Mouse (Mus musculus): ENCODE results near the gene Ggt5. TPM values are rescaled to one million over a fixed set of nuclear protein-coding genes. Genes with fewer than 3 reads are reported as not detected.

Ggt5 gene
- total and polyA plus RNA-seq, 2 experiments from 2014 or later, result 2.3 to 2.8 TPM

GRCm38 (mm10) chr10:75635693-75636055 lies 46.5 kb downstream of the Ggt5 start:
- Histone ChIP-seq H3K9me3 (ENCODE audit: low read length) (no peaks in the 10 kb centered on the region), H3K4me1 (ENCODE audit: insufficient read depth, low read length) (no peaks in the 10 kb centered on the region; the same call in none of the 2 replicates), H3K4me3 (ENCODE audit: low read length) (no peak overlapping the region), H3K4me2 (ENCODE audit: low read depth, low read length) (no peak overlapping the region), H3K9ac (replicated peaks; ENCODE audit: low read length) (no peak overlapping the region), H3K36me3 (ENCODE audit: insufficient read depth, low read length) (no peaks in the 10 kb centered on the region), H3K27me3 (ENCODE audit: insufficient read depth, low read length) (no peaks in the 10 kb centered on the region), H3K27ac (no peak overlapping the region)
- peak; percentile 83 for DNase-seq (ENCODE audit: low spot score)
- peak; percentile 36 for ATAC-seq
- 5% methylated on average over 9 of the region's 9 CpGs for WGBS
- peak; percentile 86 for TF ChIP-seq CTCF (IDR thresholded peaks at IDR 0.05; ENCODE audit: low read depth)

- no peaks in the 10 kb centered on the region for H3K27me3 ChIP-seq (ENCODE audit: insufficient read depth, low read length)
- no peaks in the 10 kb centered on the region; the same call in none of the 2 replicates for H3K4me1 ChIP-seq (ENCODE audit: insufficient read depth, low read length)
- no peak overlapping the region for H3K4me2 ChIP-seq (ENCODE audit: low read depth, low read length)
- H3K36me3 ChIP-seq (ENCODE audit: insufficient read depth, low read length), result no peaks in the 10 kb centered on the region
- H3K27ac ChIP-seq, result no peak overlapping the region
- 91% methylated on average over 11 of the region's 12 CpGs for WGBS
- ATAC-seq (no peak), DNase-seq (ENCODE audit: low spot score) (no peak)
- no peak overlapping the region for H3K9ac ChIP-seq (replicated peaks; ENCODE audit: low read length)
- no peak for TF ChIP-seq CTCF (IDR thresholded peaks at IDR 0.05; ENCODE audit: low read depth)
- H3K4me3 ChIP-seq (ENCODE audit: low read length), result no peak overlapping the region
- no peaks in the 10 kb centered on the region for H3K9me3 ChIP-seq (ENCODE audit: low read length)
These were observed 47.1 kb downstream of the Ggt5 start for GRCm38 (mm10) chr10:75636084-75636786.

GRCm38 (mm10) chr10:75637711-75638110 lies 48.6 kb downstream of the Ggt5 start:
- DNase-seq (ENCODE audit: low spot score) (no peak), ATAC-seq (no peak)
- H3K4me3 ChIP-seq (ENCODE audit: low read length), result no peak overlapping the region
- TF ChIP-seq CTCF (IDR thresholded peaks at IDR 0.05; ENCODE audit: low read depth), result no peak
- no peak overlapping the region for H3K9ac ChIP-seq (replicated peaks; ENCODE audit: low read length)
- 89% methylated on average over 11 of the region's 11 CpGs for WGBS
- H3K9me3 ChIP-seq (ENCODE audit: low read length), result no peaks in the 10 kb centered on the region
- H3K36me3 ChIP-seq (ENCODE audit: insufficient read depth, low read length), result no peaks in the 10 kb centered on the region
- no peak overlapping the region for H3K4me2 ChIP-seq (ENCODE audit: low read depth, low read length)
- H3K27me3 ChIP-seq (ENCODE audit: insufficient read depth, low read length), result no peaks in the 10 kb centered on the region
- no peaks in the 10 kb centered on the region; the same call in none of the 2 replicates for H3K4me1 ChIP-seq (ENCODE audit: insufficient read depth, low read length)
- no peak overlapping the region for H3K27ac ChIP-seq

- 94% methylated on average over 7 of the region's 7 CpGs for WGBS
- Histone ChIP-seq H3K36me3 (ENCODE audit: insufficient read depth, low read length) (no peaks in the 10 kb centered on the region; the same call in 1 of the 2 replicates), H3K27me3 (ENCODE audit: insufficient read depth, low read length) (no peaks in the 10 kb centered on the region), H3K9ac (replicated peaks; ENCODE audit: low read length) (no peak overlapping the region), H3K4me1 (ENCODE audit: insufficient read depth, low read length) (peaks cover 9% of the 10 kb centered on the region; the same call in 1 of the 2 replicates), H3K9me3 (ENCODE audit: low read length) (no peaks in the 10 kb centered on the region), H3K27ac (no peak overlapping the region), H3K4me2 (ENCODE audit: low read depth, low read length) (no peak overlapping the region), H3K4me3 (ENCODE audit: low read length) (no peak overlapping the region)
- no peak for TF ChIP-seq CTCF (IDR thresholded peaks at IDR 0.05; ENCODE audit: low read depth)
- DNase-seq (ENCODE audit: low spot score) (no peak), ATAC-seq (no peak)
These were observed 52.6 kb downstream of the Ggt5 start for GRCm38 (mm10) chr10:75641721-75642222.

- no peak for ATAC-seq
These were observed 53.3 kb downstream of the Ggt5 start for GRCm38 (mm10) chr10:75642436-75642835.

GRCm38 (mm10) chr10:75642891-75643290 lies 53.8 kb downstream of the Ggt5 start:
- Histone ChIP-seq H3K27me3 (ENCODE audit: insufficient read depth, low read length) (no peaks in the 10 kb centered on the region), H3K36me3 (ENCODE audit: insufficient read depth, low read length) (no peaks in the 10 kb centered on the region; the same call in 1 of the 2 replicates), H3K27ac (peak overlapping the region; percentile 54; the same call in 1 of the 2 replicates), H3K4me2 (ENCODE audit: low read depth, low read length) (peak overlapping the region; percentile 34; the same call in 1 of the 2 replicates), H3K4me3 (ENCODE audit: low read length) (no peak overlapping the region), H3K9me3 (ENCODE audit: low read length) (no peaks in the 10 kb centered on the region), H3K9ac (replicated peaks; ENCODE audit: low read length) (no peak overlapping the region), H3K4me1 (ENCODE audit: insufficient read depth, low read length) (peaks cover 16% of the 10 kb centered on the region; the same call in 1 of the 2 replicates)
- no peak for TF ChIP-seq CTCF (IDR thresholded peaks at IDR 0.05; ENCODE audit: low read depth)
- WGBS, result 94% methylated on average over 2 of the region's 2 CpGs
- ATAC-seq (no peak), DNase-seq (ENCODE audit: low spot score) (no peak)

More at GRCm38 (mm10) chr10:75642436-75642835, 53.3 kb downstream of the Ggt5 start:
- Histone ChIP-seq H3K27ac (no peak overlapping the region), H3K36me3 (ENCODE audit: insufficient read depth, low read length) (no peaks in the 10 kb centered on the region; the same call in 1 of the 2 replicates), H3K4me2 (ENCODE audit: low read depth, low read length) (no peak overlapping the region), H3K4me1 (ENCODE audit: insufficient read depth, low read length) (peaks cover 13% of the 10 kb centered on the region; the same call in 1 of the 2 replicates), H3K9me3 (ENCODE audit: low read length) (no peaks in the 10 kb centered on the region), H3K9ac (replicated peaks; ENCODE audit: low read length) (no peak overlapping the region), H3K4me3 (ENCODE audit: low read length) (no peak overlapping the region), H3K27me3 (ENCODE audit: insufficient read depth, low read length) (no peaks in the 10 kb centered on the region)
- WGBS, result 71% methylated on average over 9 of the region's 9 CpGs
- no peak for TF ChIP-seq CTCF (IDR thresholded peaks at IDR 0.05; ENCODE audit: low read depth)
- no peak for DNase-seq (ENCODE audit: low spot score)
